Mouse (Mus musculus) bone marrow, adult 2 months (tissue): Measurements from ENCODE around the gene Tab3. TPM values are rescaled to one million over a fixed set of nuclear protein-coding genes. Genes with fewer than 3 reads are reported as not detected.

Experiments used
- H3K27ac ChIP-seq: fragments of 200-500 bp; 2 replicates; pipeline ENCODE4 v1.5.1; 2012; ENCODE audit warnings: low read depth, mild to moderate bottlenecking, control low read depth, inconsistent platforms, low read length; ENCODE audit not compliant: control insufficient read depth, poor library complexity, insufficient read depth
- H3K4me1 ChIP-seq: fragments of 200-500 bp; 2 replicates; pipeline ENCODE4 v1.6.1; 2011; ENCODE audit warnings: low read length; ENCODE audit not compliant: control insufficient read depth, insufficient read depth
- H3K4me3 ChIP-seq: fragments of 200-500 bp; replicated peaks from 2 replicates; pipeline ENCODE3; 2011; ENCODE audit warnings: mild to moderate bottlenecking, low read depth, low read length, control low read depth; ENCODE audit not compliant: control insufficient read depth
- CTCF ChIP-seq: fragments of 200-500 bp; IDR thresholded peaks from 2 replicates; pipeline ENCODE4 v1.5.1; 2011; ENCODE audit warnings: low read length, control low read depth; ENCODE audit not compliant: control insufficient read depth, insufficient read depth
- POLR2A ChIP-seq: fragments of 200-500 bp; IDR thresholded peaks from 2 replicates; pipeline ENCODE4 v1.6.1; 2011; ENCODE audit warnings: low read depth, mild to moderate bottlenecking, control low read depth, low read length, borderline replicate concordance; ENCODE audit not compliant: control insufficient read depth
- WGBS: fragments of 180-500 bp; shearing (Covaris S2); methylation state at CpG from one replicate; pipeline ENCODE4 v1.1.7; 2018; 5-methylcytosine and 5-hydroxymethylcytosine counted together
- polyA plus RNA-seq: library from polyadenylated mRNA; stranded (reverse); fragments of >200 nt; gene quantifications from 2 replicates; pipeline ENCODE4 v1.2.4, GENCODE M21; 2011; ENCODE audit warnings: low replicate concordance; ENCODE audit not compliant: missing spikeins, insufficient read depth, insufficient read length

The Tab3 gene
- polyA plus RNA-seq, 1 experiment = 7.3 TPM

GRCm38 (mm10) chrX:85582517-85582916 is 8.7 kb downstream of the Tab3 start:
- no peak overlapping the region for H3K4me3 ChIP-seq
- WGBS = 74% methylated on average over 1 of the region's 1 CpGs
- no peaks in the 10 kb centered on the region for H3K4me1 ChIP-seq
- no peak for TF ChIP-seq CTCF
- no peak for TF ChIP-seq POLR2A
- H3K27ac ChIP-seq = no peak overlapping the region

- no peak overlapping the region for H3K27ac ChIP-seq
- peak; percentile 22; the same call in 1 of the 2 replicates for TF ChIP-seq CTCF
- no peak for TF ChIP-seq POLR2A
- H3K4me1 ChIP-seq = no peaks in the 10 kb centered on the region
- no peak overlapping the region for H3K4me3 ChIP-seq
Observed at GRCm38 (mm10) chrX:85585575-85585974, 11.8 kb downstream of the Tab3 start.

- no peaks in the 10 kb centered on the region for H3K4me1 ChIP-seq
- peak overlapping the region; percentile 34 for H3K4me3 ChIP-seq
- TF ChIP-seq CTCF (no peak), POLR2A (no peak)
- 70% methylated on average over 2 of the region's 2 CpGs for WGBS
- no peak overlapping the region for H3K27ac ChIP-seq
Observed at GRCm38 (mm10) chrX:85614701-85615100, 40.9 kb downstream of the Tab3 start.

GRCm38 (mm10) chrX:85646204-85646777 is 72.5 kb downstream of the Tab3 start:
- no peaks in the 10 kb centered on the region; the same call in 1 of the 2 replicates for H3K4me1 ChIP-seq
- no peak overlapping the region for H3K4me3 ChIP-seq
- no peak overlapping the region for H3K27ac ChIP-seq
- 37% methylated on average over 8 of the region's 8 CpGs for WGBS
- TF ChIP-seq CTCF (no peak), POLR2A (no peak)

- WGBS = 16% methylated on average over 7 of the region's 7 CpGs
- TF ChIP-seq POLR2A (no peak), CTCF (peak; percentile 33; the same call in 1 of the 2 replicates)
- Histone ChIP-seq H3K4me1 (no peaks in the 10 kb centered on the region), H3K27ac (no peak overlapping the region), H3K4me3 (no peak overlapping the region)
Observed at GRCm38 (mm10) chrX:85676808-85677207, 103.0 kb downstream of the Tab3 start.

GRCm38 (mm10) chrX:85682125-85682524 is 108.3 kb downstream of the Tab3 start:
- 38% methylated on average over 1 of the region's 1 CpGs for WGBS
- H3K27ac ChIP-seq = no peak overlapping the region
- TF ChIP-seq CTCF (no peak), POLR2A (no peak)
- H3K4me3 ChIP-seq = no peak overlapping the region
- H3K4me1 ChIP-seq = no peaks in the 10 kb centered on the region

- Histone ChIP-seq H3K27ac (no peak overlapping the region), H3K4me3 (no peak overlapping the region), H3K4me1 (no peaks in the 10 kb centered on the region)
- WGBS = 70% methylated on average over 2 of the region's 2 CpGs
- TF ChIP-seq POLR2A (no peak), CTCF (no peak)
Observed at GRCm38 (mm10) chrX:85683723-85684122, 109.9 kb downstream of the Tab3 start.

Other genes with a start within 250 kb of the Tab3 start
- gene Gk, start 202.8 kb downstream of the Tab3 start, polyA plus RNA-seq = 3.9 and 4.0 TPM in 2 replicates